Mouse (Mus musculus) right cerebral cortex, postnatal 4 days (tissue): ENCODE data around the gene Gm525.

Experiments
- DNase-seq: peaks from one replicate; pipeline ENCODE4 v3.0.0-alpha.2; 2022

Gm525 gene

GRCm38 (mm10) chr11:89098930-89099329 is 25.3 kb downstream of the Gm525 start:
- DNase-seq = no peak

GRCm38 (mm10) chr11:89100403-89100802 is 26.8 kb downstream of the Gm525 start:
- peak; percentile 82 for DNase-seq

- peak; percentile 21 for DNase-seq
Measured at GRCm38 (mm10) chr11:89100826-89101321, 27.2 kb downstream of the Gm525 start.

GRCm38 (mm10) chr11:89103166-89103565 is 29.5 kb downstream of the Gm525 start:
- DNase-seq = no peak

GRCm38 (mm10) chr11:89105211-89105610 is 31.6 kb downstream of the Gm525 start:
- DNase-seq = no peak

- no peak for DNase-seq
Measured at GRCm38 (mm10) chr11:89105823-89106222, 32.2 kb downstream of the Gm525 start.

GRCm38 (mm10) chr11:89107180-89107807 is 33.7 kb downstream of the Gm525 start:
- no peak for DNase-seq

GRCm38 (mm10) chr11:89124411-89124810 is 50.8 kb downstream of the Gm525 start:
- DNase-seq = no peak

- DNase-seq = no peak
Measured at GRCm38 (mm10) chr11:89130856-89131255, 57.2 kb downstream of the Gm525 start.

- DNase-seq = peak; percentile 13
Measured at GRCm38 (mm10) chr11:89132406-89132805, 58.8 kb downstream of the Gm525 start.

GRCm38 (mm10) chr11:89134211-89134610 is 60.6 kb downstream of the Gm525 start:
- DNase-seq = no peak

GRCm38 (mm10) chr11:89137915-89138314 is 64.3 kb downstream of the Gm525 start:
- DNase-seq = no peak
